Mouse (Mus musculus): ENCODE data around the gene Plcl2.

- TF ChIP-seq POLR2A (IDR thresholded peaks at IDR 0.05; ENCODE audit: low read depth, low read length): no peak
- no peak for TF ChIP-seq CTCF (conservative IDR thresholded peaks at IDR 0.05; ENCODE audit: insufficient read depth, insufficient read length, low read depth, low read length)
Observed at GRCm38 (mm10) chr17:50483700-50484099, 25.5 kb upstream of the Plcl2 start.

Data from kidney, adult 2 months (tissue).